Mouse (Mus musculus): ENCODE results near the gene Sox30. TPM values are rescaled to one million over a fixed set of nuclear protein-coding genes. Genes with fewer than 3 reads are reported as not detected.
A peak's percentile ranks its signal among the peaks of the same experiment; 100 is the strongest.
"Not testable (repeated sequence)": the region's sequence is repeated elsewhere in the genome, so short reads cannot be mapped to it uniquely, and the experiment has no call there.

Sox30 gene
- polyA plus RNA-seq, 1 experiment = 0.04 TPM

- 50% methylated on average over 11 of the region's 11 CpGs for WGBS
- TF ChIP-seq CTCF (IDR thresholded peaks at IDR 0.05; ENCODE audit: extremely low read depth, insufficient read depth, insufficient read length, insufficient replicate concordance) (no peak), POLR2A (IDR thresholded peaks at IDR 0.05; ENCODE audit: low read depth, low read length) (no peak)
- H3K4me1 ChIP-seq (ENCODE audit: control insufficient read depth, insufficient read depth, insufficient read length) = no peaks in the 10 kb centered on the region
- no peaks in the 10 kb centered on the region for H3K27me3 ChIP-seq (ENCODE audit: control insufficient read depth, insufficient read depth, low read length)
- H3K27ac ChIP-seq (ENCODE audit: insufficient read depth, low read length) = no peak overlapping the region
- H3K36me3 ChIP-seq (ENCODE audit: control insufficient read depth, insufficient read depth, low read length) = no peaks in the 10 kb centered on the region
- no peak overlapping the region for H3K4me3 ChIP-seq (ENCODE audit: extremely low read depth, insufficient read depth, insufficient read length)
- no peak for DNase-seq (ENCODE audit: low read depth in 1 of 2, low spot score in 2 of 2)
Observed at GRCm38 (mm10) chr11:46039335-46039734, 59.2 kb downstream of the Sox30 start.

- Histone ChIP-seq H3K27me3 (ENCODE audit: control insufficient read depth, insufficient read depth, low read length) (no peaks in the 10 kb centered on the region), H3K4me3 (ENCODE audit: extremely low read depth, insufficient read depth, insufficient read length) (no peak overlapping the region), H3K27ac (ENCODE audit: insufficient read depth, low read length) (no peak overlapping the region), H3K4me1 (ENCODE audit: control insufficient read depth, insufficient read depth, insufficient read length) (no peaks in the 10 kb centered on the region), H3K36me3 (ENCODE audit: control insufficient read depth, insufficient read depth, low read length) (no peaks in the 10 kb centered on the region)
- no peak for TF ChIP-seq CTCF (IDR thresholded peaks at IDR 0.05; ENCODE audit: extremely low read depth, insufficient read depth, insufficient read length, insufficient replicate concordance)
- no peak for TF ChIP-seq POLR2A (IDR thresholded peaks at IDR 0.05; ENCODE audit: low read depth, low read length)
- 81% methylated on average over 9 of the region's 9 CpGs for WGBS
- no peak for DNase-seq (ENCODE audit: low read depth in 1 of 2, low spot score in 2 of 2)
Observed at GRCm38 (mm10) chr11:46040841-46041556, 60.9 kb downstream of the Sox30 start.

GRCm38 (mm10) chr11:46041607-46042267 lies 61.6 kb downstream of the Sox30 start:
- Histone ChIP-seq H3K27ac (ENCODE audit: insufficient read depth, low read length) (no peak overlapping the region), H3K4me3 (ENCODE audit: extremely low read depth, insufficient read depth, insufficient read length) (no peak overlapping the region), H3K27me3 (ENCODE audit: control insufficient read depth, insufficient read depth, low read length) (no peaks in the 10 kb centered on the region), H3K36me3 (ENCODE audit: control insufficient read depth, insufficient read depth, low read length) (no peaks in the 10 kb centered on the region), H3K4me1 (ENCODE audit: control insufficient read depth, insufficient read depth, insufficient read length) (no peaks in the 10 kb centered on the region)
- no peak for TF ChIP-seq POLR2A (IDR thresholded peaks at IDR 0.05; ENCODE audit: low read depth, low read length)
- no peak for TF ChIP-seq CTCF (IDR thresholded peaks at IDR 0.05; ENCODE audit: extremely low read depth, insufficient read depth, insufficient read length, insufficient replicate concordance)
- 72% methylated on average over 12 of the region's 12 CpGs for WGBS
- DNase-seq (ENCODE audit: low read depth in 1 of 2, low spot score in 2 of 2) = no peak

- H3K27me3 ChIP-seq (ENCODE audit: control insufficient read depth, insufficient read depth, low read length) = no peaks in the 10 kb centered on the region
- TF ChIP-seq CTCF (IDR thresholded peaks at IDR 0.05; ENCODE audit: extremely low read depth, insufficient read depth, insufficient read length, insufficient replicate concordance) (no peak), POLR2A (IDR thresholded peaks at IDR 0.05; ENCODE audit: low read depth, low read length) (no peak)
- no peak for DNase-seq (ENCODE audit: low read depth in 1 of 2, low spot score in 2 of 2)
- H3K36me3 ChIP-seq (ENCODE audit: control insufficient read depth, insufficient read depth, low read length) = no peaks in the 10 kb centered on the region
- no peak overlapping the region for H3K4me3 ChIP-seq (ENCODE audit: extremely low read depth, insufficient read depth, insufficient read length)
- H3K27ac ChIP-seq (ENCODE audit: insufficient read depth, low read length) = no peak overlapping the region
- 94% methylated on average over 5 of the region's 5 CpGs for WGBS
- H3K4me1 ChIP-seq (ENCODE audit: control insufficient read depth, insufficient read depth, insufficient read length) = no peaks in the 10 kb centered on the region
Observed at GRCm38 (mm10) chr11:46044781-46045180, 64.7 kb downstream of the Sox30 start.

- WGBS = 94% methylated on average over 3 of the region's 3 CpGs
- no peaks in the 10 kb centered on the region; the same call in 1 of the 2 replicates for H3K4me1 ChIP-seq (ENCODE audit: control insufficient read depth, insufficient read depth, insufficient read length)
- H3K4me3 ChIP-seq (ENCODE audit: extremely low read depth, insufficient read depth, insufficient read length) = no peak overlapping the region
- no peaks in the 10 kb centered on the region for H3K27me3 ChIP-seq (ENCODE audit: control insufficient read depth, insufficient read depth, low read length)
- no peaks in the 10 kb centered on the region for H3K36me3 ChIP-seq (ENCODE audit: control insufficient read depth, insufficient read depth, low read length)
- no peak overlapping the region for H3K27ac ChIP-seq (ENCODE audit: insufficient read depth, low read length)
- no peak for DNase-seq (ENCODE audit: low read depth in 1 of 2, low spot score in 2 of 2)
- TF ChIP-seq CTCF (IDR thresholded peaks at IDR 0.05; ENCODE audit: extremely low read depth, insufficient read depth, insufficient read length, insufficient replicate concordance) = no peak
- no peak for TF ChIP-seq POLR2A (IDR thresholded peaks at IDR 0.05; ENCODE audit: low read depth, low read length)
Observed at GRCm38 (mm10) chr11:46047264-46047663, 67.2 kb downstream of the Sox30 start.

- not testable (repeated sequence) for H3K27me3 ChIP-seq (ENCODE audit: control insufficient read depth, insufficient read depth, low read length); H3K4me1 ChIP-seq (ENCODE audit: control insufficient read depth, insufficient read depth, insufficient read length); H3K4me3 ChIP-seq (ENCODE audit: extremely low read depth, insufficient read depth, insufficient read length); H3K36me3 ChIP-seq (ENCODE audit: control insufficient read depth, insufficient read depth, low read length); H3K27ac ChIP-seq (ENCODE audit: insufficient read depth, low read length)
- peak; percentile 74; the same call in 1 of the 2 replicates for TF ChIP-seq CTCF (IDR thresholded peaks at IDR 0.05; ENCODE audit: extremely low read depth, insufficient read depth, insufficient read length, insufficient replicate concordance)
- peak in 1 of 2 experiments; percentile 73 for DNase-seq (ENCODE audit: low read depth in 1 of 2, low spot score in 2 of 2)
- WGBS = 50% methylated on average over 19 of the region's 19 CpGs
Observed at GRCm38 (mm10) chr11:46052105-46052659, 72.1 kb downstream of the Sox30 start, which contains the start of gene Gm12166. TSS of gene Gm12166 (minus strand) at chr11:46052321.

GRCm38 (mm10) chr11:46053457-46053856 lies 73.3 kb downstream of the Sox30 start:
- H3K4me1 ChIP-seq (ENCODE audit: control insufficient read depth, insufficient read depth, insufficient read length); H3K4me3 ChIP-seq (ENCODE audit: extremely low read depth, insufficient read depth, insufficient read length); H3K27me3 ChIP-seq (ENCODE audit: control insufficient read depth, insufficient read depth, low read length); H3K36me3 ChIP-seq (ENCODE audit: control insufficient read depth, insufficient read depth, low read length); H3K27ac ChIP-seq (ENCODE audit: insufficient read depth, low read length); DNase-seq (ENCODE audit: low read depth in 1 of 2, low spot score in 2 of 2): not testable (repeated sequence)
- 93% methylated on average over 3 of the region's 3 CpGs for WGBS

All from spleen, adult 2 months (tissue).